Mouse (Mus musculus) frontal cortex, adult 2 months (tissue): ENCODE results near the gene Adgrg3. TPM values are rescaled to one million over a fixed set of nuclear protein-coding genes. Genes with fewer than 3 reads are reported as not detected.

Source experiments
- DNase-seq, 2 experiments: peaks; one replicate each; pipeline ENCODE4 v3.0.0; 2022; ENCODE audit warnings: low spot score in 1 of 2; ENCODE audit errors: extremely low spot score in 1 of 2
- polyA plus RNA-seq: library from polyadenylated mRNA; depleted of rRNA; stranded (reverse); fragments of >200 nt; gene quantifications from 2 replicates; pipeline ENCODE4 v1.2.3, GENCODE M21; 2012; rRNA removed

Adgrg3 gene
- 0.54 and 0.59 TPM in 2 replicates for polyA plus RNA-seq

GRCm38 (mm10) chr8:95017451-95017850 lies at the start of gene Adgrg3:
TSS of gene Adgrg3 (plus strand) at chr8:95017692.
- DNase-seq: no peak

DNA sequence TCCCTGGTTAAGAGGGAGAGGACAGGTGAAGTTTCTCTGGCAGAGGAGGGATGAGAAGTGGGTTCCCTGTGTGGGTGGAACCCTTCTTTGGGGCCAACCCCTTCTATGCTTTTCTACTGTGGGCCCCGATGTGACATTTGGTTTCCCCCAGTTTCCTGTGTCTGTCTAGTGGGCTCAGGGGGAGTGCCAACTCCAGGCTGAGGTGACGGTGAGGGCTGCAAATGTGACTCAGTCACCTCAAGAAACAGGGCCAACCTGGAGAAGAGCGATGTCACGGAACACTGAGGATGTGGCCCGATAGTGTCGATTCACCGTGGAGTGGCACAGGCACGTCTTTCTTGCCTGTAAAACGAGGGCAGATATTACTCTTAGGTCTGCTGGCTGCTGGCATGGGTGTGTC lies 44.2 kb upstream of the Adgrg3 start:
- DNase-seq: no peak

DNA sequence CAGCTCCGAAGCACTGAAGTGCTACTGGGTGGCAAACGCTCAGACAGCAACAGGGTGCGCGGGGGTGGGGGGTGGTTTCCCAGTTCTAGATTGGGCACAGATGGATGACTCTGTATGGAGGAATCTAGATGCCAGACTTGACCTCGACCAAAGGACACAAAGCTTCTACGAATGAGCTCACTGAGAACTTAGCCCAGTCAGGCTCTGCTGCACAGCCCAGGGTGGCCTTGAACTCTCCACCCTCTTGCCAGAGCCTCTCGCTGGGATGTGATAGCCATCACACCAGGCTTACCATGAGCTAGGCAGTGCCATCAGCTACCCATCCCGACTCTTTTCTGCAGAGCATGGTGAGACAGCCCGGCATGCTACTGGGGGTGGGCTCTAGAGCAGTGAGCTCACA lies 43.7 kb upstream of the Adgrg3 start:
- no peak for DNase-seq

- DNase-seq: no peak
These were observed 42.9 kb upstream of the Adgrg3 start, which contains the start of gene Adgrg1 for GRCm38 (mm10) chr8:94974467-94975165. TSS of gene Adgrg1 (plus strand) at chr8:94974751.

- no peak for DNase-seq
These were observed 40.7 kb upstream of the Adgrg3 start for GRCm38 (mm10) chr8:94976651-94977417.

GRCm38 (mm10) chr8:94978131-94978530 lies 39.4 kb upstream of the Adgrg3 start:
- DNase-seq: no peak

DNA sequence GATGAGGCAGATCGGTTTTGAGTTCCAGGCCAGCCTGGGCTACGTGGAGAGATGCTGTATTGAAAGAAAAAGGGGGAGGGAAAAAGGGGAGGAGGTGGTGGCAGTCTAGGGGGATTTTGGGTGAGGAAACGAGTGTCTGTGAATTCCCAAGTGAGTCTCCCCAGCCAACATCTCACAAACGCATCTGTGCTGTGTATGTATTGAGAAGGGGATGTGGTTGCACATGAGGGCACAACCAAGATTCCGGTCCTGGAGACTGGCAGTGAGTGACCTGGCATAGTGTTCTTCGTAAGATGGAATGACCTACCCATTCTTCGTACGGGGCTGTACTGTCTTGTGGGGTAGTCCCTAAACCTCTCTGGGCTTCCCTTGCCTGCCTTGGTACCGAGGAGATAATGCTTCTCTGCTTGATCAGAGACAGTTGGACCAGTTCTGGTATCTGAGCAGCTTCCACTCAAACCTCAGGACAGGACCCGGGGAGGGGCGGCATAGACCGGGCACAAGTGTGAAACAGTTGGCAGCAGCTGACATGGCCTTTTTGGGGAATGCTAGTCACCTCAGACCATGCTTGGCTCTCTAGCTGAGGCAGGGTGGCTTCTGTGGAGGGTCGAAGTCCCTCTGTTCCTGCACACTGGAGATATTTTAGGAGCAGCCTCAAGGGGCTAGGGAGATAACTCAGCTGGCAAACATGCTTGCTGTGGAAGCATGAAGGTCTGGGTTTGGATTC lies 38.7 kb upstream of the Adgrg3 start:
- DNase-seq: no peak

DNA sequence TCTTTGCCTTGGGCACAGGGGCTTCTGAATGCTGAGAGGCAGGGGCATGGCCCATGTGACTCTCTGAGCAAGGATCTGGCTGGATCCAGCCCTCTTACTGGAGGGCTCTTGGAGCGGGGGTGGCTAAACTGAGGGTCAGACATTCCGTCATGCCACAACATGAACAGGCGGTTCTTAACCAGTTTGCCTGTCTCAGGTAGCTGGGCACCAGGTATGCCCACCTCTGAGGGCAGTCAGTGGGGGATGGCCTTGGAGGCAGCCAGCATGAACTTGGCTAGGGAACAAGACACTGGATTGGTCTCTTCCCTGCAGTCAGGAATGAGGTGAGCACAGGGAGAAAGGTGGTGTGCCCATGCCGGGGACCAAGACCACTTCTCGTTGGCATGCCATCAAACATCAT lies 37.3 kb upstream of the Adgrg3 start:
- no peak for DNase-seq

DNA sequence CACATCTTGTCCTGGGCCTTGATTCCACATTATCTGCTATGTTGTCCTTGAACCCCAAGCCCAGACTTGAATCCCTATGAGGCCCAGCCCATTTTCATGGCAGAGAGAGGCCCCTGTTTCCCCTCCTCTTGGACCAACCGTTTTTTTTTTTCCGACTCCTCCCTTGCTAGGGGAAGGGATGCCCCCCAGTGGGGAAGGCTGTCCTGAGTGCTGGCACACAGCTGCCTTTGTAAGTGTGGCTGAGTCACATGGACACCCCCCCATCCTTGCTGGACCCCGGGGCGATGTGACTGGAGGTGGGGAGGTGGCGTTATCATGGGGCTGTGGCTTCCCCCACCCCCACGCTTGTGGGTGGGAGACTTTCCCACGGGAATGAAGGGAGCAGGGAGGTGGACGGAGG lies 36.5 kb upstream of the Adgrg3 start:
- DNase-seq: no peak

DNA sequence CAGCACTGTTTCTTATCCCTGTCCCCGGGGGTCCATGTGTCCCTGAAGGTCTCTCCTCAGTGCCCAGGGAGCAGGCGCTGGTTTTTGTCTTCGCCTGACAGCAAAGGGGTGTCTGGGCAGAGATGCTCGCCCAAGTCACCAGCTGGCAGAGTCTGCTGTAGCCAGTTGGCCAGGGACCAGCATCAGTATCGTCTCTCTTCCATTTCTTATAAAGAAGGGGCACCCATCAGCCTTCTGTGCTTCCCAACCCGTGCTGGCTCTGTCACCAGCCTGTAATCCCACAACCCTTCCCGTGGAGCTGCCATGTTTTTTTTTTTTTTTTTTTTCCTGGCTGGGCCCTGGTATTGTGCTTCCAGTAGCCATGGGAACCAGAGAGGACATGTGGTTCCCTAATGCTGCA lies 35.6 kb upstream of the Adgrg3 start:
- no peak for DNase-seq

DNA sequence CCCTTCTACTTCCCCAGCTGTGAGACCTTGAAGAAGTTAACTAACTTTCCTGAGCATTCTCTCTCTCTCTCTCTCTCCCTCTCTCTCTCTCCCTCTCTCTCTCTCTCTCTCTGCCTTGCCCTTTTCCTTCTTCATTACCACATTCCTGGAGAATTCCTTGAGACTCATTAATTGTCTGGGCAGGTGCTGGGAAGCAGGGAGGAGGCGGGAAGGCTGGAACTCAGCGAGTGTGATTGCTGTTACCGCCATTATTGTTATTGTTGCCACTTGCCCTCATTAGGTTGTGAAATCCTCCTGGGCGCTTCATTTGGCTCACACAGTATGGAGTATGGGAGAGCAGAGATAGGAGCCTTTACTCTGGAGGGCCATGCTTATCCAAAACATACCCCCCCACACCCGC lies 34.3 kb upstream of the Adgrg3 start:
- no peak for DNase-seq

DNA sequence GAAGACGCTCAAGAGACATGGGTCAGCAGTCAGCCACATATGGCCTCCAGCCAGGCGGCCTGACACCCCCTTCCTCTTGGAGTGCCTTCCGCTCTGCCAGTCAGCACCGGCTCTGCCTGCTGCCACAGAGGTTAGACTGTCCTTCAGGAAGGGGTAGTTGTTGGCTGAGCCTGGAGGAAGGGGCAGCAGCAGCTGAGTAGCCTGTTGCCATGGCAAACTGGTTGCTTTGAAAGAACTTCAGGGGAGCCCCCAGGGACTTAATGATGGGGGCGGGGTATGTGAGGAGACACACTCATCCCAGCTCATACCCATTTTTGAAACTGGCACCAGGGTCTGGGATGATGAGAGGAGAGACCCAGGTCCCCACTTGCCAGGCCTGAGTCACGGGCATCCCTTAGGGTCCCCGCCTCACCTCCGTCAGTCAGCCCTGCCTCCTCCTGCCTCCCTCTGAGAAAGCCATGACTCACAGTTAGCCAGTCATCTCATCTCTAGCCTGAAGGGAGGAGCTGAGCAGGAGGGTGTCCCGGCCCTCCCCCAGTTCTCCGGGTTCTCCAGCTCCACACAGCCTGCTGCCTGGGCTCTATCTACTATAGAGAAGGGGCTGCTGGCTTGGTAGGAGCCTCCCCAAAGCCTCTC lies 33.5 kb upstream of the Adgrg3 start:
- DNase-seq: peak; percentile 57 to 76

DNA sequence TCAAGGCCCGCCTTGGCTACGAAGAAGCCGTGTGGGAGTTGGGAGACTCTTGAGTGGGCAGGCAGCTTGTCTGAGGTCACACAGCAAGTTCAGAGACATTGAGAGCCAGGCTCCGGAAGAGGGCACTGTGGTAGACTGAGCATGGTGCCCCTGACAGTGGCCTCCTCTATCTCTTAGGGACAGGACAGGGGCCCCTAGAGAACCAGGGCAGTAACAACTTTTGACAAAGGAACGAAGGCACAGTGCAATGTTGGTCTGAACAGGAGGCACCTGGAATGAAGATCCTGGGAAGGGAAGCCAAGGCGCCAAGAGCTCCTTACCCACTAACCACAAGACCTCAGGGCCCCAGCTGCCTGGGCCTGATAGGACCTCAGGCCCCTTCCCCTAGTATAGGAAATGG lies 32.5 kb upstream of the Adgrg3 start:
- no peak for DNase-seq

- DNase-seq: no peak
These were observed 30.8 kb upstream of the Adgrg3 start for GRCm38 (mm10) chr8:94986676-94987075.

DNA sequence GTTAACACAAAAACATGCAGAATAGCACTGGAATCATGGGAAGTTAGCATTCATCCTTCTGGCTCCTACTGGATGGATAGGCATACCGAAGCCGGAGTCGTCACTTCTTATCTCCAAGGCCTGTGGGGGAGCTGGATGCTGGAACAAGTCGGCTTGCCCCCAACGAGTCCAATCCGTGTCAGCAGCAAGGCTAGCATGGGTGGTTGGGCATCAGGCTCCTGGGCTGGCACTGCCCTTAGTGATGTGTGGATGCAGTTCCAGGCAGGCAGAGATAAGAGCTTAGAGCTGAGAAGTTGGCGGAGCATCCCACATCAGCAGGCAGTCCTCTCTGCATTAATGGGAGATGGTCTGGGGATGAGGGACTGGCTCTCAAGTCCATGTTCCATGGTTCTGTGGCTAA lies 29.9 kb upstream of the Adgrg3 start:
- DNase-seq: no peak

- no peak for DNase-seq
These were observed 28.9 kb upstream of the Adgrg3 start for GRCm38 (mm10) chr8:94988619-94989018.

GRCm38 (mm10) chr8:94989711-94990110 lies 27.8 kb upstream of the Adgrg3 start:
- DNase-seq: no peak

DNA sequence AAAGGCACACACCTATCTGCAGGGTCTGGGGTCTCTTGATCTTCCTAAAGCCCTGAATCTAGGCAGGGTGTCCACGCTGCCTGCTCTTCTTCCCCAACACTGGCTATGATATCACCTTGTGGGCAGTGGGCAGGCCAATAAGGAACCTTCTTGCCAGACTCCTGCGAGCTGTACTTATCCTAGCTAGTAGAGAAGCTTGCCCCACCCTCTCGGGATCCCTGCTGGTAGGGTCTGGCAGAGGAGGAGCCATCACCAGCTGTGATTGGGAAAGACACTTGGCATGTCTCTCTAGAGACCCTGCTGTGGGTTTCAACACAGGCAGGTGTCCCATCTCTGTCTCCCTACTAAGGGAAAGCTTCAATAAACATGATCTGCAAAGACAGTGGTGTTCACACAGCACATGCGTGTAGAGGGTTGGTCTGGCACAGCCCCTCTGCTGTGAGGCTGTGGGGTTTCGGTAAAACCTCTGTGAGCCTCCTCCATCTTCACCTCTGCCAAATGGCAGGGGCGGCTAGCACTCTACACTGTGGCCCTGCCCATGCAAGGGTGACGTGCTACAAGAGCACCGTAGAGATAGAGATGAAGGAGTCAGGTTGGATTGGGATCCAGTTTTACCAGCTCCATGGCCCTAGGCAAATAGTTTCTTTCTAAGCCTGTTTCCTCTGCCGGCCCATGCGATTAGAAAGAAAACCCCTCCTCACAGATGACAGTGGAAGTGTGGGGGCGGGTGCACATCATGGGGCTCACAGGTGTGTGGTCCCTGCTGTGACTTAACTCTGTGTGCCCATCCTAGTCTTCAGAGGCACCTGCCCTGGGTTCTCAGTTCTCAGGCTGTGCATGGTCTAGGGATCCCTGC lies 26.7 kb upstream of the Adgrg3 start:
- DNase-seq: no peak

- DNase-seq: no peak
These were observed 26.0 kb upstream of the Adgrg3 start for GRCm38 (mm10) chr8:94991454-94991994.

DNA sequence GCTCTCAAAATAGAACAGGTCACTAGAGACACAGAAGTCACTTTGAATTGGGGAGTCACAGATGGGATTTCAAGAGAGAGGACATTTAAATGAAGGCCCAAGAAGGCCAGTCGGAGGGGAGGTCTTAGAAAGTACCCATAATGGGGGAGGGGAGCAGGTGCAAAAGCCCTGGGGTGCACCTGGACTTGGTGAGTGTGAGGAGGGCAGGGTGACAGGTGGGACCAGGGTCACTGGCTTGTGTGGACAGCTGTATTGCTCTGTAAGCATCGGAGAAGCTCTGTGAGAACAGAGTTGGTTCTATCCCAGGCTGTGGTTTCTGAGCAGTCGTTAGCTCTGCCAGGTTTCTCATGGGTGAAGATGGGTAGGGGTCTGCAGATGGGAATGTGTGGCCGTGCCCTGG lies 25.5 kb upstream of the Adgrg3 start:
- DNase-seq: no peak
